Mouse (Mus musculus): ENCODE measurements around the gene Wrnip1. TPM values are rescaled to one million over a fixed set of nuclear protein-coding genes. Genes with fewer than 3 reads are reported as not detected.

The Wrnip1 gene
- total RNA-seq (2014; rRNA removed; ENCODE audit: low replicate concordance) (33.1 and 66.7 TPM in 2 replicates), polyA plus RNA-seq (2015; fragmentation: Nextera tagmentation; extraction: Ambion mirVana) (11.2 and 12.1 TPM in 2 replicates)

DNA sequence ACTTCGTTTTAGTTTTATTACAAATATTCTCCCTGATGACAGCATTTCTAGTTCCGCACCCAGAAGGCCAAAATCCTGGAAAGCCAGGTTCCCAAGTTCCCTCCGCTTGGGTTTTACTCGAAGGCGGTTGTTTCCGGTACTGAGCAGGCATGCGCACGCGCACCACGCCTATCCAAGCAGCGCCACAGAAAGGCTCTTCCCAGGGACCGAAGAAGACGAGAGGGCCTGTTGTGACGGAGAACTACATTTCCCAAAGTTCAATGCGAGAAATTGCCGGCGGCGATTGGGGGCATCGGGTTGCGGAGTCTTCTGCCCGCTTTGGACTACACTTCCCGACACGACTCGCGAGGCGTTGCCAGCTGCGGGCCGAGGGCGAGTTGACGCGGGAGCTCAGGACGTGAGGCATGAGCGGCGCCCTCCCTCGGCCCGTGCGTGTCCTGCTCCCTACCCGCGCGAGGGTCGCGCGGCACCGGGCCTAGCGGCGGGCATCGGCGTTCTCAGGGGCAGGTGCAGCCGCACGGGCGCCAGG, at the start of gene Wrnip1:
TSS of gene Wrnip1 (plus strand) at position 346 of the 529 bp plus-strand sequence.
- under 1% methylated on average over 50 of the region's 51 CpGs for WGBS
- Histone ChIP-seq H3K4me1 (ENCODE audit: control insufficient read depth, insufficient read depth) (peaks cover 28% of the 10 kb centered on the region), H3K36me3 (replicated peaks; ENCODE audit: control insufficient read depth, insufficient read depth, low read length) (peaks cover 11% of the 10 kb centered on the region), H3K9ac (replicated peaks; ENCODE audit: low read depth, low read length) (peak within 1 kb of the TSS; percentile 88), H3K4me3 (ENCODE audit: low read depth, low read length) (peak within 1 kb of the TSS; percentile 87), H3K4me2 (ENCODE audit: low read depth, low read length) (peak within 1 kb of the TSS; percentile 79), H3K27ac (ENCODE audit: low read depth) (peak within 1 kb of the TSS; percentile 88), H3K9me3 (replicated peaks; ENCODE audit: control insufficient read depth, low read length) (no peaks in the 10 kb centered on the region), H3K27me3 (ENCODE audit: control insufficient read depth, insufficient read depth, low read length) (no peaks in the 10 kb centered on the region)
- peak; percentile 31 for TF ChIP-seq CTCF (IDR thresholded peaks at IDR 0.05; ENCODE audit: low read depth)
- no peak for TF ChIP-seq EP300 (IDR thresholded peaks at IDR 0.05; ENCODE audit: low read depth)
- ATAC-seq (ENCODE audit: insufficient read depth, low read depth) (peak; percentile 95), DNase-seq (ENCODE audit: low spot score) (peak; percentile 99)

GRCm38 (mm10) chr13:32752066-32752657, 49.7 kb upstream of the Wrnip1 start:
- Histone ChIP-seq H3K4me3 (ENCODE audit: low read depth, low read length) (no peak overlapping the region), H3K27me3 (ENCODE audit: control insufficient read depth, insufficient read depth, low read length) (no peaks in the 10 kb centered on the region), H3K4me2 (ENCODE audit: low read depth, low read length) (no peak overlapping the region), H3K27ac (ENCODE audit: low read depth) (peak overlapping the region; percentile 28; the same call in 1 of the 2 replicates), H3K4me1 (ENCODE audit: control insufficient read depth, insufficient read depth) (no peaks in the 10 kb centered on the region), H3K9ac (replicated peaks; ENCODE audit: low read depth, low read length) (no peak overlapping the region), H3K36me3 (replicated peaks; ENCODE audit: control insufficient read depth, insufficient read depth, low read length) (no peaks in the 10 kb centered on the region), H3K9me3 (replicated peaks; ENCODE audit: control insufficient read depth, low read length) (no peaks in the 10 kb centered on the region)
- WGBS: 44% methylated on average over 4 of the region's 4 CpGs
- ATAC-seq (ENCODE audit: insufficient read depth, low read depth): no peak
- TF ChIP-seq EP300 (IDR thresholded peaks at IDR 0.05; ENCODE audit: low read depth) (no peak), CTCF (IDR thresholded peaks at IDR 0.05; ENCODE audit: low read depth) (no peak)
- DNase-seq (ENCODE audit: low spot score): no peak

- 21% methylated on average over 4 of the region's 4 CpGs for WGBS
- Histone ChIP-seq H3K9me3 (replicated peaks; ENCODE audit: control insufficient read depth, low read length) (no peaks in the 10 kb centered on the region), H3K4me1 (ENCODE audit: control insufficient read depth, insufficient read depth) (peaks cover 23% of the 10 kb centered on the region), H3K27ac (ENCODE audit: low read depth) (no peak overlapping the region), H3K9ac (replicated peaks; ENCODE audit: low read depth, low read length) (no peak overlapping the region), H3K4me2 (ENCODE audit: low read depth, low read length) (no peak overlapping the region), H3K4me3 (ENCODE audit: low read depth, low read length) (no peak overlapping the region), H3K36me3 (replicated peaks; ENCODE audit: control insufficient read depth, insufficient read depth, low read length) (no peaks in the 10 kb centered on the region), H3K27me3 (ENCODE audit: control insufficient read depth, insufficient read depth, low read length) (no peaks in the 10 kb centered on the region)
- ATAC-seq (ENCODE audit: insufficient read depth, low read depth): no peak
- DNase-seq (ENCODE audit: low spot score): no peak
- TF ChIP-seq EP300 (IDR thresholded peaks at IDR 0.05; ENCODE audit: low read depth) (no peak), CTCF (IDR thresholded peaks at IDR 0.05; ENCODE audit: low read depth) (no peak)
Observed at GRCm38 (mm10) chr13:32759036-32759435, 42.8 kb upstream of the Wrnip1 start.

DNA sequence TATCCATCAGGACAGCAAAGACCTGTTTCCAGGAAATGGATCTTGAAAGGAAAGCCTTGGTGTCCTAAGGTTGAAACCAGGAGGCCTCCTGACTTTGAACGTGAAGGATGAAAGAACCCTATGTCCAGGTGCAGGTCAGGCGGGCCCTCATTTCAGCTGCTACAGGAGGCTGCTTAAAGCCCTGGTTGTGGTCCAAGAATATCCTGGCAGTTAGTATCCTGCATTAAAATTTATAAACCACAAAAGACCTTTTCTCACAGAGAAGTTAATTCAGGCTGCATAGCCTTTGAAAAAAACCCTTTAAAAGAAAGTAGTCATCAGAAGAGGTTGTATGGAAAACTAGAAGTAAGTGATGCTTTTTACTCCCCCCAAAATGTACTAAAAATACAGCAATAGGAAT, 41.0 kb upstream of the Wrnip1 start:
- no peak for ATAC-seq (ENCODE audit: insufficient read depth, low read depth)
- DNase-seq (ENCODE audit: low spot score): no peak
- peaks cover 31% of the 10 kb centered on the region for H3K4me1 ChIP-seq (ENCODE audit: control insufficient read depth, insufficient read depth)
- H3K4me2 ChIP-seq (ENCODE audit: low read depth, low read length): no peak overlapping the region
- no peaks in the 10 kb centered on the region for H3K36me3 ChIP-seq (replicated peaks; ENCODE audit: control insufficient read depth, insufficient read depth, low read length)
- no peak overlapping the region for H3K4me3 ChIP-seq (ENCODE audit: low read depth, low read length)
- no peak for TF ChIP-seq EP300 (IDR thresholded peaks at IDR 0.05; ENCODE audit: low read depth)
- TF ChIP-seq CTCF (IDR thresholded peaks at IDR 0.05; ENCODE audit: low read depth): no peak
- no peaks in the 10 kb centered on the region for H3K9me3 ChIP-seq (replicated peaks; ENCODE audit: control insufficient read depth, low read length)
- H3K27me3 ChIP-seq (ENCODE audit: control insufficient read depth, insufficient read depth, low read length): no peaks in the 10 kb centered on the region
- WGBS: 71% methylated on average over 2 of the region's 2 CpGs
- no peak overlapping the region for H3K27ac ChIP-seq (ENCODE audit: low read depth)
- H3K9ac ChIP-seq (replicated peaks; ENCODE audit: low read depth, low read length): no peak overlapping the region

DNA sequence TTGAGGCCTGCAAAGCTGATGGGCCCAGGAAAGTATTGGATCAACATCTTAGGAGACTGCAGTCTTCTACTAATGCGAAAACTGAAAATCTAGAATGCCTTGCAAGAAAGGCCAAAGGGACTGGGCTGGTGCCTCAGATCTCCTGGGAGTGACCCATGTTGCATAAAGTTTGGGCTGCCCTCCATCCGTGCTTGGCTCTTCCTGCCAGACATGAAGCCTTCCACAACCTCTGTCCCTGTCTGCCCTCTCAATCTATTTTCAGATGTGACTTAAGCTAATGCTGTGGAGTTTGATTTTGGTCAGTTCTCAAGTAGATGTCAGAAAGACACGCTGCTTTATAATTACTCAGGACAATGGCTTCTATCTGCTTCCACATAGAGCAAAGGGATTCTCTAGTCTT, 38.7 kb upstream of the Wrnip1 start:
- DNase-seq (ENCODE audit: low spot score) (peak; percentile 37), ATAC-seq (ENCODE audit: insufficient read depth, low read depth) (peak; percentile 54)
- H3K9ac ChIP-seq (replicated peaks; ENCODE audit: low read depth, low read length): no peak overlapping the region
- no peaks in the 10 kb centered on the region for H3K9me3 ChIP-seq (replicated peaks; ENCODE audit: control insufficient read depth, low read length)
- peaks cover 31% of the 10 kb centered on the region for H3K4me1 ChIP-seq (ENCODE audit: control insufficient read depth, insufficient read depth)
- H3K4me2 ChIP-seq (ENCODE audit: low read depth, low read length): no peak overlapping the region
- H3K27ac ChIP-seq (ENCODE audit: low read depth): 0 out of 2 replicates have a peak overlapping the region, but pooled peaks have one; percentile 19
- 44% methylated on average over 3 of the region's 3 CpGs for WGBS
- no peak for TF ChIP-seq CTCF (IDR thresholded peaks at IDR 0.05; ENCODE audit: low read depth)
- no peaks in the 10 kb centered on the region for H3K36me3 ChIP-seq (replicated peaks; ENCODE audit: control insufficient read depth, insufficient read depth, low read length)
- no peaks in the 10 kb centered on the region for H3K27me3 ChIP-seq (ENCODE audit: control insufficient read depth, insufficient read depth, low read length)
- H3K4me3 ChIP-seq (ENCODE audit: low read depth, low read length): no peak overlapping the region

Measured in heart, postnatal 0 days (tissue).